Mouse (Mus musculus) megakaryocyte, embryonic 14.5 days (primary cell): ENCODE results near the gene Vezf1.

ENCODE experiments used
- FLI1 ChIP-seq: IDR thresholded peaks from 2 replicates; pipeline ENCODE4 v1.6.1; 2012; ENCODE audit warnings: low read length, inconsistent platforms, mixed read lengths
- GATA1 ChIP-seq: IDR thresholded peaks from 3 replicates; pipeline ENCODE4 v1.6.1; 2012; ENCODE audit warnings: mixed read lengths, low read length, inconsistent platforms, borderline replicate concordance

GRCm38 (mm10) chr11:88100170-88100569 is 32.1 kb downstream of the Vezf1 start:
- TF ChIP-seq GATA1 (no peak), FLI1 (no peak)
